Mouse (Mus musculus) limb, embryonic 10.5 days (tissue): ENCODE results near the gene Basp1. TPM values are rescaled to one million over a fixed set of nuclear protein-coding genes. Genes with fewer than 3 reads are reported as not detected.
"Not testable (repeated sequence)": the region's sequence is repeated elsewhere in the genome, so short reads cannot be mapped to it uniquely, and the experiment has no call there.

Experiments used
- DNase-seq: peaks from one replicate; pipeline ENCODE4 v3.0.0-alpha.2; 2017; ENCODE audit warnings: low spot score
- H3K27ac ChIP-seq: fragments of 300-500 bp; sonication (generic); 2 replicates; pipeline ENCODE4 v1.5.1; 2016; ENCODE audit warnings: mild to moderate bottlenecking
- H3K27me3 ChIP-seq: fragments of 300-500 bp; sonication (generic); 2 replicates; pipeline ENCODE4 v1.6.1; 2016; ENCODE audit warnings: low read depth, mild to moderate bottlenecking; ENCODE audit not compliant: poor library complexity, severe bottlenecking
- H3K36me3 ChIP-seq: fragments of 300-500 bp; sonication (generic); 2 replicates; pipeline ENCODE4 v1.6.1; 2016; ENCODE audit warnings: mild to moderate bottlenecking, moderate library complexity
- H3K4me1 ChIP-seq: fragments of 300-500 bp; sonication (generic); 2 replicates; pipeline ENCODE4 v1.6.1; 2016
- H3K4me3 ChIP-seq: fragments of 300-500 bp; sonication (generic); 2 replicates; pipeline ENCODE4 v1.5.1; 2016; ENCODE audit warnings: mild to moderate bottlenecking, moderate library complexity
- H3K9me3 ChIP-seq: fragments of 300-500 bp; sonication (generic); replicated peaks from 2 replicates; pipeline ENCODE4 v1.6.1; 2016; ENCODE audit warnings: mild to moderate bottlenecking
- WGBS: fragments of 180-500 bp; shearing (Covaris S2); methylation state at CpG from one replicate; pipeline ENCODE4 v1.1.7; 2016; 5-methylcytosine and 5-hydroxymethylcytosine counted together
- polyA plus RNA-seq: library from polyadenylated mRNA; unstranded; fragments of >200 nt; fragmentation: Nextera tagmentation; extraction: Ambion mirVana; gene quantifications from 2 replicates; pipeline ENCODE4 v1.2.1, GENCODE M21; 2016

Gene Basp1
- 41.1 and 43.1 TPM in 2 replicates for polyA plus RNA-seq

GRCm38 (mm10) chr15:25413378-25413901 is at the start of gene Basp1:
Basp1 (minus strand) TSS chr15:25413764.
- H3K4me1 ChIP-seq: peaks cover 19% of the 10 kb centered on the region
- peak; percentile 90 for DNase-seq
- H3K36me3 ChIP-seq: peaks cover 14% of the 10 kb centered on the region
- no peaks in the 10 kb centered on the region; the same call in 1 of the 2 replicates for H3K27me3 ChIP-seq
- peak within 1 kb of the TSS; percentile 98 for H3K4me3 ChIP-seq
- peak within 1 kb of the TSS; percentile 99 for H3K27ac ChIP-seq
- 1% methylated on average over 44 of the region's 60 CpGs for WGBS
- H3K9me3 ChIP-seq: no peaks in the 10 kb centered on the region

GRCm38 (mm10) chr15:25463076-25463475 is 49.5 kb upstream of the Basp1 start:
- not testable (repeated sequence) for H3K27ac ChIP-seq, DNase-seq, H3K36me3 ChIP-seq, H3K9me3 ChIP-seq, H3K27me3 ChIP-seq, H3K4me3 ChIP-seq
- peaks cover 36% of the 10 kb centered on the region for H3K4me1 ChIP-seq

GRCm38 (mm10) chr15:25462056-25462762 is 48.6 kb upstream of the Basp1 start:
- Histone ChIP-seq H3K36me3 (no peaks in the 10 kb centered on the region), H3K27ac (peak overlapping the region; percentile 64), H3K4me3 (no peak overlapping the region), H3K4me1 (peaks cover 34% of the 10 kb centered on the region), H3K9me3 (no peaks in the 10 kb centered on the region), H3K27me3 (no peaks in the 10 kb centered on the region)
- DNase-seq: peak; percentile 61
- WGBS: 31% methylated on average over 6 of the region's 6 CpGs

GRCm38 (mm10) chr15:25459901-25460300 is 46.3 kb upstream of the Basp1 start:
- Histone ChIP-seq H3K4me1 (peaks cover 48% of the 10 kb centered on the region), H3K27ac (no peak overlapping the region), H3K36me3 (no peaks in the 10 kb centered on the region), H3K27me3 (no peaks in the 10 kb centered on the region), H3K9me3 (no peaks in the 10 kb centered on the region), H3K4me3 (no peak overlapping the region)
- WGBS: 69% methylated on average over 7 of the region's 7 CpGs
- DNase-seq: no peak

GRCm38 (mm10) chr15:25457421-25457820 is 43.9 kb upstream of the Basp1 start:
- Histone ChIP-seq H3K4me1 (peaks cover 53% of the 10 kb centered on the region), H3K27me3 (no peaks in the 10 kb centered on the region), H3K9me3 (no peaks in the 10 kb centered on the region), H3K36me3 (no peaks in the 10 kb centered on the region), H3K4me3 (no peak overlapping the region), H3K27ac (peak overlapping the region; percentile 58)
- DNase-seq: no peak
- WGBS: 79% methylated on average over 2 of the region's 2 CpGs

- Histone ChIP-seq H3K4me3 (no peak overlapping the region), H3K27me3 (no peaks in the 10 kb centered on the region), H3K27ac (no peak overlapping the region), H3K36me3 (no peaks in the 10 kb centered on the region), H3K9me3 (no peaks in the 10 kb centered on the region), H3K4me1 (peaks cover 38% of the 10 kb centered on the region)
- WGBS: 84% methylated on average over 3 of the region's 3 CpGs
- DNase-seq: no peak
These were observed 40.0 kb upstream of the Basp1 start for GRCm38 (mm10) chr15:25453538-25453937.

- no peak overlapping the region for H3K27ac ChIP-seq
- 21% methylated on average over 1 of the region's 1 CpGs for WGBS
- H3K4me3 ChIP-seq: no peak overlapping the region
- DNase-seq: no peak
- H3K36me3 ChIP-seq: no peaks in the 10 kb centered on the region
- H3K4me1 ChIP-seq: peaks cover 43% of the 10 kb centered on the region
- no peaks in the 10 kb centered on the region for H3K27me3 ChIP-seq
- no peaks in the 10 kb centered on the region for H3K9me3 ChIP-seq
These were observed 35.8 kb upstream of the Basp1 start for GRCm38 (mm10) chr15:25449348-25449747.

GRCm38 (mm10) chr15:25448703-25449340 is 35.3 kb upstream of the Basp1 start:
- H3K27ac ChIP-seq: no peak overlapping the region
- no peak overlapping the region for H3K4me3 ChIP-seq
- no peaks in the 10 kb centered on the region for H3K9me3 ChIP-seq
- DNase-seq: no peak
- no peaks in the 10 kb centered on the region for H3K27me3 ChIP-seq
- peaks cover 45% of the 10 kb centered on the region for H3K4me1 ChIP-seq
- H3K36me3 ChIP-seq: no peaks in the 10 kb centered on the region
- 77% methylated on average over 4 of the region's 4 CpGs for WGBS

- no peak overlapping the region for H3K27ac ChIP-seq
- no peaks in the 10 kb centered on the region for H3K9me3 ChIP-seq
- peaks cover 40% of the 10 kb centered on the region for H3K4me1 ChIP-seq
- no peak for DNase-seq
- WGBS: 82% methylated on average over 6 of the region's 6 CpGs
- H3K4me3 ChIP-seq: no peak overlapping the region
- no peaks in the 10 kb centered on the region for H3K36me3 ChIP-seq
- H3K27me3 ChIP-seq: no peaks in the 10 kb centered on the region
These were observed 33.6 kb upstream of the Basp1 start for GRCm38 (mm10) chr15:25447136-25447535.

- DNase-seq: no peak
- peak overlapping the region; percentile 26 for H3K4me3 ChIP-seq
- peaks cover 50% of the 10 kb centered on the region for H3K4me1 ChIP-seq
- H3K27ac ChIP-seq: peak overlapping the region; percentile 68
- H3K36me3 ChIP-seq: no peaks in the 10 kb centered on the region
- H3K9me3 ChIP-seq: no peaks in the 10 kb centered on the region
- no peaks in the 10 kb centered on the region for H3K27me3 ChIP-seq
- WGBS: 39% methylated on average over 8 of the region's 8 CpGs
These were observed 32.6 kb upstream of the Basp1 start for GRCm38 (mm10) chr15:25446155-25446487.

GRCm38 (mm10) chr15:25445361-25446154 is 32.0 kb upstream of the Basp1 start:
- peak overlapping the region; percentile 68 for H3K27ac ChIP-seq
- H3K4me3 ChIP-seq: peak overlapping the region; percentile 26

GRCm38 (mm10) chr15:25444208-25444607 is 30.6 kb upstream of the Basp1 start:
- H3K27me3 ChIP-seq: no peaks in the 10 kb centered on the region
- H3K4me1 ChIP-seq: peaks cover 49% of the 10 kb centered on the region
- DNase-seq: no peak
- H3K9me3 ChIP-seq: no peaks in the 10 kb centered on the region
- no peak overlapping the region for H3K4me3 ChIP-seq
- H3K27ac ChIP-seq: no peak overlapping the region
- 54% methylated on average over 10 of the region's 10 CpGs for WGBS
- no peaks in the 10 kb centered on the region for H3K36me3 ChIP-seq

More at GRCm38 (mm10) chr15:25445361-25446154, 32.0 kb upstream of the Basp1 start:
- Histone ChIP-seq H3K36me3 (no peaks in the 10 kb centered on the region), H3K4me1 (peaks cover 51% of the 10 kb centered on the region), H3K9me3 (no peaks in the 10 kb centered on the region), H3K27me3 (no peaks in the 10 kb centered on the region)
- peak; percentile 55 for DNase-seq
- WGBS: 9% methylated on average over 17 of the region's 17 CpGs
